Mouse (Mus musculus) lung, postnatal 0 days (tissue): ENCODE data around the gene Sipa1l1. TPM values are rescaled to one million over a fixed set of nuclear protein-coding genes. Genes with fewer than 3 reads are reported as not detected.

Experiments
- ATAC-seq: fragments of 200-750 bp; cut with Nextera tagmentation; 2 replicates; pipeline ENCODE4 v1.8.0; 2017; ENCODE audit warnings: moderate library complexity
- DNase-seq: peaks from one replicate; pipeline ENCODE4 v3.0.0-alpha.2; 2016; ENCODE audit warnings: low spot score
- H3K27ac ChIP-seq: fragments of 300-500 bp; sonication (generic); 2 replicates; pipeline ENCODE4 v1.5.1; 2014; ENCODE audit warnings: antibody characterized with exemption, mild to moderate bottlenecking, low read length, mixed read lengths
- H3K27me3 ChIP-seq: fragments of 300-500 bp; sonication (generic); replicated peaks from 2 replicates; pipeline ENCODE4 v1.6.1; 2014; ENCODE audit warnings: low read length, mixed read lengths; ENCODE audit not compliant: insufficient read depth
- H3K36me3 ChIP-seq: fragments of 300-500 bp; sonication (generic); 2 replicates; pipeline ENCODE4 v1.6.1; 2014; ENCODE audit warnings: low read length, mixed read lengths; ENCODE audit not compliant: insufficient read depth
- H3K4me1 ChIP-seq: fragments of 300-500 bp; sonication (generic); 2 replicates; pipeline ENCODE4 v1.6.1; 2014; ENCODE audit warnings: antibody characterized with exemption, low read depth, low read length, mixed read lengths; ENCODE audit not compliant: insufficient read depth
- H3K4me2 ChIP-seq: fragments of 300-500 bp; sonication (generic); replicated peaks from 2 replicates; pipeline ENCODE4 v1.6.1; 2014; ENCODE audit warnings: low read depth, mild to moderate bottlenecking, low read length, moderate library complexity, mixed read lengths
- H3K4me3 ChIP-seq: fragments of 300-500 bp; sonication (generic); 2 replicates; pipeline ENCODE4 v1.5.1; 2014; ENCODE audit warnings: low read depth, low read length
- H3K9ac ChIP-seq: fragments of 300-500 bp; sonication (generic); replicated peaks from 2 replicates; pipeline ENCODE4 v1.6.1; 2014; ENCODE audit warnings: low read depth, mild to moderate bottlenecking
- H3K9me3 ChIP-seq: fragments of 300-500 bp; sonication (generic); 2 replicates; pipeline ENCODE4 v1.6.1; 2016; ENCODE audit warnings: low read length, mixed read lengths
- CTCF ChIP-seq: IDR thresholded peaks from 2 replicates; pipeline ENCODE4 v1.5.1; 2016; ENCODE audit warnings: antibody characterized with exemption, mild to moderate bottlenecking
- EP300 ChIP-seq: IDR thresholded peaks from 2 replicates; pipeline ENCODE4 v1.6.1; 2016; ENCODE audit warnings: antibody characterized with exemption, mild to moderate bottlenecking, control low read depth
- WGBS: fragments of 180-500 bp; shearing (Covaris S2); extraction: QIAGEN DNeasy Blood & Tissue Kit; methylation state at CpG from one replicate; pipeline ENCODE4 v1.1.7; 2014; 5-methylcytosine and 5-hydroxymethylcytosine counted together
- polyA plus RNA-seq: library from polyadenylated mRNA; unstranded; fragments of >200 nt; fragmentation: Nextera tagmentation; extraction: Ambion mirVana; gene quantifications from 2 replicates; pipeline ENCODE4 v1.2.1, GENCODE M21; 2015

The Sipa1l1 gene
- polyA plus RNA-seq, 1 experiment from 2014 or later = 10.2 TPM

GRCm38 (mm10) chr12:82322759-82323451, 153.8 kb downstream of the Sipa1l1 start:
- Histone ChIP-seq H3K9ac (no peak overlapping the region), H3K4me3 (no peak overlapping the region), H3K27ac (no peak overlapping the region), H3K4me2 (no peak overlapping the region), H3K4me1 (no peaks in the 10 kb centered on the region), H3K27me3 (no peaks in the 10 kb centered on the region), H3K36me3 (no peaks in the 10 kb centered on the region), H3K9me3 (no peaks in the 10 kb centered on the region)
- 48% methylated on average over 7 of the region's 7 CpGs for WGBS
- ATAC-seq = no peak
- DNase-seq = no peak
- no peak for TF ChIP-seq EP300

GRCm38 (mm10) chr12:82324621-82325020, 155.5 kb downstream of the Sipa1l1 start:
- ATAC-seq = no peak
- Histone ChIP-seq H3K4me1 (no peaks in the 10 kb centered on the region), H3K9me3 (no peaks in the 10 kb centered on the region), H3K27me3 (no peaks in the 10 kb centered on the region), H3K27ac (no peak overlapping the region), H3K4me2 (no peak overlapping the region), H3K4me3 (no peak overlapping the region), H3K9ac (no peak overlapping the region), H3K36me3 (no peaks in the 10 kb centered on the region)
- 90% methylated on average over 5 of the region's 5 CpGs for WGBS
- no peak for DNase-seq
- TF ChIP-seq CTCF (no peak), EP300 (no peak)

- H3K9ac ChIP-seq = no peak overlapping the region
- 80% methylated on average over 3 of the region's 3 CpGs for WGBS
- DNase-seq (no peak), ATAC-seq (no peak)
- H3K9me3 ChIP-seq = no peaks in the 10 kb centered on the region
- H3K27me3 ChIP-seq = no peaks in the 10 kb centered on the region
- H3K36me3 ChIP-seq = no peaks in the 10 kb centered on the region
- H3K4me2 ChIP-seq = no peak overlapping the region
- no peak overlapping the region for H3K27ac ChIP-seq
- H3K4me3 ChIP-seq = no peak overlapping the region
- no peak for TF ChIP-seq CTCF
- no peak for TF ChIP-seq EP300
- no peaks in the 10 kb centered on the region for H3K4me1 ChIP-seq
These were observed 156.4 kb downstream of the Sipa1l1 start for GRCm38 (mm10) chr12:82325502-82325901.

- Histone ChIP-seq H3K4me2 (no peak overlapping the region), H3K36me3 (no peaks in the 10 kb centered on the region), H3K4me3 (no peak overlapping the region), H3K27ac (no peak overlapping the region), H3K9ac (no peak overlapping the region), H3K9me3 (no peaks in the 10 kb centered on the region), H3K27me3 (no peaks in the 10 kb centered on the region), H3K4me1 (no peaks in the 10 kb centered on the region)
- TF ChIP-seq EP300 (no peak), CTCF (no peak)
- no peak for DNase-seq
- 51% methylated on average over 8 of the region's 8 CpGs for WGBS
- ATAC-seq = no peak
These were observed 157.3 kb downstream of the Sipa1l1 start for GRCm38 (mm10) chr12:82326438-82326837.

- H3K36me3 ChIP-seq = no peaks in the 10 kb centered on the region
- DNase-seq (no peak), ATAC-seq (no peak)
- 100% methylated on average over 1 of the region's 1 CpGs for WGBS
- no peak overlapping the region for H3K9ac ChIP-seq
- H3K9me3 ChIP-seq = no peaks in the 10 kb centered on the region
- H3K4me1 ChIP-seq = no peaks in the 10 kb centered on the region
- no peak overlapping the region for H3K4me3 ChIP-seq
- no peak overlapping the region for H3K27ac ChIP-seq
- no peaks in the 10 kb centered on the region for H3K27me3 ChIP-seq
- no peak overlapping the region for H3K4me2 ChIP-seq
- no peak for TF ChIP-seq EP300
- no peak for TF ChIP-seq CTCF
These were observed 159.0 kb downstream of the Sipa1l1 start for GRCm38 (mm10) chr12:82328112-82328511.

- TF ChIP-seq CTCF (no peak), EP300 (no peak)
- no peaks in the 10 kb centered on the region for H3K9me3 ChIP-seq
- no peak overlapping the region for H3K4me3 ChIP-seq
- no peak overlapping the region for H3K9ac ChIP-seq
- WGBS = 86% methylated on average over 12 of the region's 12 CpGs
- no peaks in the 10 kb centered on the region for H3K4me1 ChIP-seq
- no peak overlapping the region for H3K27ac ChIP-seq
- H3K36me3 ChIP-seq = no peaks in the 10 kb centered on the region
- H3K4me2 ChIP-seq = no peak overlapping the region
- H3K27me3 ChIP-seq = no peaks in the 10 kb centered on the region
- ATAC-seq = no peak
- DNase-seq = no peak
These were observed 163.9 kb downstream of the Sipa1l1 start for GRCm38 (mm10) chr12:82332836-82333614.
